Mouse (Mus musculus) heart, embryonic 16.5 days (tissue): Measurements from ENCODE around the gene Ttc3. TPM values are rescaled to one million over a fixed set of nuclear protein-coding genes. Genes with fewer than 3 reads are reported as not detected.
A peak's percentile ranks its signal among the peaks of the same experiment; 100 is the strongest.
"Not testable (repeated sequence)": the region's sequence is repeated elsewhere in the genome, so short reads cannot be mapped to it uniquely, and the experiment has no call there.

Experiments
- ATAC-seq: fragments of 200-750 bp; cut with Nextera tagmentation; replicated peaks from 2 replicates; pipeline ENCODE4 v1.8.0; 2017; ENCODE audit warnings: moderate number of reproducible peaks; ENCODE audit not compliant: insufficient read depth, low FRiP score; ENCODE audit errors: extremely low read depth
- H3K27ac ChIP-seq: fragments of 300-500 bp; sonication (generic); 2 replicates; pipeline ENCODE4 v1.5.1; 2014; ENCODE audit warnings: mild to moderate bottlenecking, low read length, control low read depth, moderate library complexity
- H3K27me3 ChIP-seq: fragments of 300-500 bp; sonication (generic); 2 replicates; pipeline ENCODE4 v1.6.1; 2014; ENCODE audit warnings: low read length, mixed read lengths; ENCODE audit not compliant: control insufficient read depth, insufficient read depth
- H3K36me3 ChIP-seq: fragments of 300-500 bp; sonication (generic); 2 replicates; pipeline ENCODE4 v1.6.1; 2014; ENCODE audit not compliant: control insufficient read depth, insufficient read depth
- H3K4me1 ChIP-seq: fragments of 300-500 bp; sonication (generic); 2 replicates; pipeline ENCODE4 v1.6.1; 2014; ENCODE audit warnings: low read length, mixed read lengths; ENCODE audit not compliant: control insufficient read depth, insufficient read depth
- H3K4me2 ChIP-seq: fragments of 300-500 bp; sonication (generic); 2 replicates; pipeline ENCODE4 v1.6.1; 2014; ENCODE audit warnings: low read depth, mild to moderate bottlenecking, control low read depth, low read length
- H3K4me3 ChIP-seq: fragments of 300-500 bp; sonication (generic); 2 replicates; pipeline ENCODE4 v1.5.1; 2014; ENCODE audit warnings: mild to moderate bottlenecking, control low read depth, low read length
- H3K9ac ChIP-seq: fragments of 300-500 bp; sonication (generic); 2 replicates; pipeline ENCODE4 v1.6.1; 2014; ENCODE audit warnings: low read length, control low read depth
- H3K9me3 ChIP-seq: fragments of 300-500 bp; sonication (generic); replicated peaks from 2 replicates; pipeline ENCODE4 v1.6.1; 2016; ENCODE audit warnings: low read length; ENCODE audit not compliant: control insufficient read depth
- WGBS: fragments of 180-500 bp; shearing (Covaris S2); extraction: QIAGEN DNeasy Blood & Tissue Kit; methylation state at CpG from one replicate; pipeline ENCODE4 v1.1.7; 2014; 5-methylcytosine and 5-hydroxymethylcytosine counted together
- polyA plus RNA-seq: library from polyadenylated mRNA; unstranded; fragments of >200 nt; fragmentation: Nextera tagmentation; extraction: Ambion mirVana; gene quantifications from 2 replicates; pipeline ENCODE4 v1.2.1, GENCODE M21; 2015

The Ttc3 gene
- polyA plus RNA-seq, 1 experiment from 2014 or later, result 148 TPM

DNA sequence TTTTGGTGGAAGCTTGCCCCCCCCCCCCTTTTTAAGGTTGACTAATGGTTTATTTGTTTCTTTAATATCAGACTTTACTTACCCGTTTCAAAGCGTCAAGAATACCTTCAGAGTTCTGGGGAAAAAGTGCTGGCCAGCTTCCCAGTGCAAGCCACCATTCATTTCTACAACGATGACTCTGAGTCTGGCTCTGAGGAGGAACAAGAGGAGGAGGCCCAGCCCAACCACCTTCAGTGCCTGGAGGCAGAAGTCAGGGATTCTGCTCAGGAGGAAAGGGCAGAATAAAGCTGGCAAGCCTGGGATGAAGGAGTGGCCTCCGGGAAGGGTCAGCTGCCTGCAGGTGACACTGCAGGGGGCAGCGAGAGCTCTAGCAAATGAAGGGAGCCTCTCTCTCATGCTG lies 34.8 kb upstream of the Ttc3 start:
- Histone ChIP-seq H3K9me3 (no peaks in the 10 kb centered on the region), H3K36me3 (no peaks in the 10 kb centered on the region), H3K27ac (no peak overlapping the region), H3K4me1 (no peaks in the 10 kb centered on the region), H3K4me3 (no peak overlapping the region), H3K9ac (no peak overlapping the region), H3K4me2 (no peak overlapping the region), H3K27me3 (no peaks in the 10 kb centered on the region)
- 35% methylated on average over 5 of the region's 5 CpGs for WGBS
- no peak for ATAC-seq

DNA sequence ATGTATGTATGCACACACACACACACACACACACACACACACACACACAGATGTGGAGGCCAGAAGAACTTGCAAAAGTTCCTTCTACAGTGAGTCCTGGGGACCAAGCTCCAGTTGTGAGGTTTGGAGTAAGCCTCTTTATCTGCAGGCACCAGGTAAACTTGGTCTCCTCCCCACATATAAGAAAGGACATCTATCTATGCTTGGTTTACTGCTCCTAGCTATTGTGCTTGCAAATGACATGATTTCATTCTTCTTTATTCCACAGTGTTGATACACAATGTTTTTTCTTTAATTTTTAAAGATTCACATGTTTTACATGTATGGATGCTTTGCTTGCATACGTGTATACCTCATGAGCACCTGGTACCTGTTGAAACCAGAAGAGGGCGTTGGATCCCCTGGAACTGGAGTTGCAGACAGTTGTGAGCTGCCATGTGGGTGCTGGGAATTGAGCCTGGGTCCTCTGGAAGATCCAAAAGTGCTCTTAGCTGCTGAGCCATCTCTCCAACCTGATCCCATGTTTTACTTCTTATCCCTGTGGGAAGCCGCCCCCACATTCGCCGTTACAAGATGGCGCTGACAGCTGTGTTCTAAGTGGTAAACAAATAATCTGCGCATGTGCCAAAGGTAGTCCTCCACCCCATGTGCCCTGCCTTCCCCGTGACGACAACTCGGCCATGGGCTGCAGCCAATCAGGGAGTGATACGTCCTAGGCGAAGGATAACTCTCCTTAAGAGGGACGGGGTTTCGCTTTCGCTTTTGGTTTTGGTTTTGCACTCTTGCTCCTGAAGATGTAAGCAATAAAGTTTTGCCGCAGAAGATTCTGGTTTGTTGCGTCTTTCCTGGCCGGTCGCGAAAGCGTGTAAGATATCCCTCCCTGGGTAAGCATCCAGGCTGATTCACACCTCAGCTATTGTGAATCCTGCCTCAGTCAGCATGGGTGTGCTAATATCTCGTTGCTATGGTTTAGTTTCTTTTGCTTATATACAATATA lies 31.0 kb upstream of the Ttc3 start:
- H3K27me3 ChIP-seq, H3K9me3 ChIP-seq, H3K9ac ChIP-seq, H3K4me1 ChIP-seq, ATAC-seq, H3K27ac ChIP-seq, H3K36me3 ChIP-seq, H3K4me3 ChIP-seq, H3K4me2 ChIP-seq: not testable (repeated sequence)
- WGBS, result 89% methylated on average over 18 of the region's 22 CpGs

DNA sequence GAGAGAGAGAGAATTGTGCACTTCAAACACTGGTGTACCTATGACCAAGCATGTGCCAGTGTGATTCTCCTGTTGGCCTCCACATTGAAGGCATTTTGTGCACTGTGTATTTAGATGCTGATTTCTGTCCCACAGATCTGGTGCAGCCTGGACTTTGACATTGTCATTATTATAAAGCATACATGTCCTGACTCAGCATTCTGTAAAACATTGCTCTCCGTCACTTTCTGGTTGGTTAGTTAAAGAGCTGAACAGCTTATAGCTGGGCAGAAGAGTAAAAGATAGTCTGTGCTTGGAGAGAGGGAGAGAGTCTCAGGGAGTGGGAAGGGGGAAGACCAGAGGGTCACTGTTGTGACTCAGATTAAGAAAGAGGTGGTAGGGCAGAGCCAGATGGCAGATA lies 24.7 kb upstream of the Ttc3 start:
- no peaks in the 10 kb centered on the region for H3K36me3 ChIP-seq
- H3K4me2 ChIP-seq, result no peak overlapping the region
- WGBS, result 87% methylated on average over 1 of the region's 1 CpGs
- H3K9ac ChIP-seq, result no peak overlapping the region
- H3K27me3 ChIP-seq, result no peaks in the 10 kb centered on the region
- no peak overlapping the region for H3K4me3 ChIP-seq
- no peaks in the 10 kb centered on the region for H3K4me1 ChIP-seq
- H3K9me3 ChIP-seq, result no peaks in the 10 kb centered on the region
- H3K27ac ChIP-seq, result no peak overlapping the region
- no peak for ATAC-seq

DNA sequence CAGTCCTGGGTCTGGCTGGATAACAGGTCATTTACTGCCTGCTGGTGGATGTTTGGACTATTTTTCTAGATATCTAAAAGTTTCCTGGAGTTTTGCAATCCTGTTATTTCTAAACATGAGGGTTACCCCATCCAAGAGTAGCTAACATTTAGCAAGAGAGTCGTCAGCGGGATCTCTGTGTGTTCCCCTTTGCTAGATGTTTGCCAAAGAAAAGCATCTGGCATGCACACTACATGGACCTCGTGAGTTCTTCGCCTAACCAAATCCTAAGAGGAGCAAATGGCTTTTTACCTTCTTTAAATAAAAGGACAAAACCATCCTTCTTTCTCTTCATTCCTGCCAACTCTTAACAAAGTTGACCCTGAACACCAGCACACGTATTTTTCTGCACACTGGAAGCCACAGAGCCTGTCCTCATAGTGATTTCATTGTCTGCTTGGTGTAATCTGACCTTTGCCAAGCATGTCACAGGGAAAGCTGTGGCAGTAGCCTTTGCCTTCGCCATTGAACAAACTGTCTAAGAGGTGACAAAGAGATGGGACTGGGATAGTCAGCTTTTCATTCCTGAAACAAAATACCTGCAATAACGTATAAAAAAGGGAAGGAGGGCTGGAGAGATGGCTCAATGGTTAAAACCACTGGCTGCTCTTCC lies 23.2 kb upstream of the Ttc3 start:
- Histone ChIP-seq H3K4me1 (no peaks in the 10 kb centered on the region), H3K36me3 (no peaks in the 10 kb centered on the region)
- ATAC-seq, result no peak

DNA sequence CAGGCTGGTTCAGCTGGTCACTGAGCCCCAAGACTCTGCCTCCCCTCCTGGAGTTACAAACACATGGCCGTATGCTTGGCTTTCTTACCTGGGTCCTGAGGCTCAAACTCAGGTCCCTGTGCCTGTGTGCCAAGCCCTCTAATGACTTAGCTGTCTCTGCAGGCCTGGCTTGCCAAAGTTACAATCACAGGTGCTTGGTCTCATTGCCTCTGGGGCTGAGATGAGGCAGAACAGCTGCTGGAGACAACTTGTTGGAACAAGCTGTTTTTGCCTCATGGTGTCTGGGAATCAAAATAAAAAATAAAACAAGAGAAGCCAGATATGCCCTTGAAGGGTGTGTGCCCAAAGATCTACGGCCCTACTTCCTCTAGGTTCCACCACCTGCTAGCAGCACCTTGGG lies 21.6 kb upstream of the Ttc3 start:
- no peaks in the 10 kb centered on the region for H3K4me1 ChIP-seq
- no peaks in the 10 kb centered on the region for H3K36me3 ChIP-seq
- ATAC-seq, result no peak
- 76% methylated on average over 2 of the region's 2 CpGs for WGBS
- no peak overlapping the region for H3K27ac ChIP-seq
- H3K9me3 ChIP-seq, result no peaks in the 10 kb centered on the region
- no peak overlapping the region for H3K4me3 ChIP-seq
- H3K4me2 ChIP-seq, result no peak overlapping the region
- H3K9ac ChIP-seq, result no peak overlapping the region
- no peaks in the 10 kb centered on the region for H3K27me3 ChIP-seq

More for the DNA sequence above, 23.2 kb upstream of the Ttc3 start:
- H3K4me3 ChIP-seq, result no peak overlapping the region
- H3K27me3 ChIP-seq, result no peaks in the 10 kb centered on the region
- no peak overlapping the region for H3K27ac ChIP-seq
- WGBS, result 69% methylated on average over 7 of the region's 7 CpGs
- H3K9ac ChIP-seq, result no peak overlapping the region
- H3K4me2 ChIP-seq, result no peak overlapping the region
- no peaks in the 10 kb centered on the region for H3K9me3 ChIP-seq

DNA sequence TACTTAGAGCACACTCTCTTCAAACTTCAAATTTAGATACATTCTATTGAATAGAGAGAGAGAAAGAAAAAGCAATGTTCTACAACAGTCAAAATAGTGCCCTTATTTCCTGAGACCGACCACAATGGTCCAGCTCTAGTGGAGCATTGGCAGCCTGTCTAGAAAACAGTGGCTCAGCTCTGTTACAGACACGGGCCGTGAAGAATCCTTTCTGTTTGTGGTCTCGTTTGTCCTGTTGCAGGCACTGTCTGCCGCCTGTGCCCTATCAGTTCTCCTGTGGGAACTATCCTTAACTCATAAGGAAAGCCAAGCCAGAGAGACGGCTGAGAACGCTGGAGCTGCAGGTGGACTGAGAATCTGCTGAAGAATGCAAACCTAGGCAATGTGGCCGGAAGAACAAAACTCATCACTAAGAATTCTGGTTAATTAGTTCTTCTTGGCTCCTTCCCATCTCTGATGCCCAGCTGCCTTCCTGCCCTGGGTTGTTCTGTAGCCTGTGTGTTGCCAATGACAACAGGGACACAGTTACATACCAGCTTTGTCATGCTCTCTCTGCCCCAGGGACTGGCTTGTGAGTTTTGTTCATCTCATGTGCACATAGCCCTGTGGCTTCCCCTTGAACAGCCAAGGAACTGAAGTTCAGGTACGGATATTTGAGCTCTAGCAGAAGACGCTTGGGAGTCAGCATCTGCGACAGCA lies 20.7 kb upstream of the Ttc3 start:
- 64% methylated on average over 11 of the region's 11 CpGs for WGBS
- Histone ChIP-seq H3K36me3 (no peaks in the 10 kb centered on the region), H3K4me1 (peaks cover 5% of the 10 kb centered on the region), H3K27ac (no peak overlapping the region), H3K27me3 (no peaks in the 10 kb centered on the region), H3K9ac (no peak overlapping the region), H3K4me3 (no peak overlapping the region), H3K4me2 (no peak overlapping the region), H3K9me3 (no peaks in the 10 kb centered on the region)
- no peak for ATAC-seq

DNA sequence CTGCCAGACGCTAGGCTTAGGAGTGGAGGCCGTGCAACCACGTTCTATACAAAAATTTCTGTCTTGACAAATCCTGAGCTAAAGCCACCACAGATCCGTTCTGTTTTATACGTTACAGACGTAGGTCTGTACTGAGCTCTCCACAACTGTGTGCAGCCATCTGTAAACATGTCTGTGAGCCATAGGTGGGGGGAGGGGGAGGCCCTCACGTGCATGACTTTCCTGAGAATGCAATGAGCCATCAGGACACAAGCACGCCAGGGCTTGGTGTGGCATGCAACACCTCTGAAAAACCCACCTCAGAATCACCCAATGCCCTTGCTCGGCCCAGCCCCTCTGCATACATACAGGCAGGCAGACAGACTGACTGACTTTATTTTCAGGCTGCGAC lies 20.1 kb upstream of the Ttc3 start:
- no peak overlapping the region for H3K27ac ChIP-seq
- no peaks in the 10 kb centered on the region for H3K9me3 ChIP-seq
- peaks cover 7% of the 10 kb centered on the region for H3K4me1 ChIP-seq
- 72% methylated on average over 10 of the region's 10 CpGs for WGBS
- H3K27me3 ChIP-seq, result no peaks in the 10 kb centered on the region
- H3K4me3 ChIP-seq, result no peak overlapping the region
- H3K36me3 ChIP-seq, result no peaks in the 10 kb centered on the region
- no peak for ATAC-seq
- no peak overlapping the region for H3K4me2 ChIP-seq
- no peak overlapping the region for H3K9ac ChIP-seq

DNA sequence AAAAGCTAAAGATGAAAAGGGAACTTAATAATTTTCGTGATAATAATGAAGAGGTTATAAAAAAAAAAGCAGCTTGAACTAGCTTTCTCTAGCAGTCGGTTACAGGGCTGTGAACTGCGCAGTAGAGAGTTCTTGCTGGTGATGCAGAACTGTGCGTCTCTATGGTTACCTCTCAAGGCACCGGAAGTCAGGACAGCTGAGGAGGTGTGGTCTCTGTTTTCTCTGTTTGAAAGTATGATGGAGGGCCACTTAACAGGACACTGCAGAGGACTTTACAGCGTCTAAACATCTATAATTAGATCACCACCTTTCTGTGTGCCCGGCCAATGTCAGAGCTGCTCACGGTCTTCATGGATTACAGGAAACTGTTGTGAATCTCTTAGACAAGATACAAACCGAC lies 16.0 kb upstream of the Ttc3 start:
- ATAC-seq, result peak; percentile 72
- H3K9me3 ChIP-seq, result no peaks in the 10 kb centered on the region
- H3K36me3 ChIP-seq, result no peaks in the 10 kb centered on the region
- H3K9ac ChIP-seq, result no peak overlapping the region
- H3K27ac ChIP-seq, result peak overlapping the region; percentile 23; the same call in 1 of the 2 replicates
- 20% methylated on average over 9 of the region's 9 CpGs for WGBS
- peaks cover 7% of the 10 kb centered on the region for H3K4me1 ChIP-seq
- H3K4me2 ChIP-seq, result peak overlapping the region; percentile 45
- peak overlapping the region; percentile 4; the same call in 1 of the 2 replicates for H3K4me3 ChIP-seq
- H3K27me3 ChIP-seq, result no peaks in the 10 kb centered on the region

DNA sequence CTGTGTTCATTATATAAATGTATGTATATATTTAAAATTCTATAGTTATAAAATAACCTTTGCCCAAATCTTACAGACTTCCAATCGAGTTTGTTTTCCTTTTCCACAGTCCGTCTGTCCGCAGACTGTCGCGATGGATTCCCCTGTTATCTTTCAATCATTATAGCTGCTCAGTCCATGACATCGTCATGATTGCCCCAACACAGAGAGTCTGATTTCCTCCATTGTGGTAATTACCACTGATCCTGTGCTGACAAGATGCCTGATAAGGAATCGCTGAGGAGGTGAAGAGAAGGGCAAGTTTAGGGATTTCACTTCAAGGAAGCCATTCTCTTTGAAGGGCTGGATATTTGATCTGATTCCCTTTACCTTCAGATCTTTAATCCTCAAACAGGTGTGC lies 14.4 kb upstream of the Ttc3 start:
- Histone ChIP-seq H3K27me3 (no peaks in the 10 kb centered on the region), H3K27ac (no peak overlapping the region), H3K36me3 (no peaks in the 10 kb centered on the region), H3K9ac (no peak overlapping the region), H3K4me1 (peaks cover 7% of the 10 kb centered on the region), H3K4me3 (no peak overlapping the region), H3K9me3 (no peaks in the 10 kb centered on the region), H3K4me2 (no peak overlapping the region)
- no peak for ATAC-seq
- WGBS, result 43% methylated on average over 7 of the region's 7 CpGs
